Mouse (Mus musculus) stomach, embryonic 14.5 days (tissue): ENCODE results near the gene Cd46. TPM values are rescaled to one million over a fixed set of nuclear protein-coding genes. Genes with fewer than 3 reads are reported as not detected.

Source experiments
- ATAC-seq: fragments of 200-750 bp; cut with Nextera tagmentation; 2 replicates; pipeline ENCODE4 v1.8.0; 2017; ENCODE audit warnings: low read depth, moderate TSS enrichment; ENCODE audit not compliant: insufficient number of reproducible peaks, insufficient read depth, low FRiP score
- H3K27ac ChIP-seq: fragments of 300-500 bp; sonication (generic); 2 replicates; pipeline ENCODE4 v1.5.1; 2014; ENCODE audit warnings: mild to moderate bottlenecking, low read length, moderate library complexity, mixed read lengths
- H3K27me3 ChIP-seq: fragments of 300-500 bp; sonication (generic); 2 replicates; pipeline ENCODE4 v1.6.1; 2014; ENCODE audit warnings: low read length, control low read depth, mixed read lengths; ENCODE audit not compliant: control insufficient read depth, insufficient read depth
- H3K36me3 ChIP-seq: fragments of 300-500 bp; sonication (generic); 2 replicates; pipeline ENCODE4 v1.6.1; 2014; ENCODE audit warnings: mild to moderate bottlenecking, control low read depth, low read length, moderate library complexity, mixed read lengths; ENCODE audit not compliant: control insufficient read depth, insufficient read depth
- H3K4me1 ChIP-seq: fragments of 300-500 bp; sonication (generic); 2 replicates; pipeline ENCODE4 v1.6.1; 2014; ENCODE audit warnings: low read length, control low read depth, mixed read lengths; ENCODE audit not compliant: control insufficient read depth, insufficient read depth
- H3K4me2 ChIP-seq: fragments of 300-500 bp; sonication (generic); replicated peaks from 2 replicates; pipeline ENCODE4 v1.6.1; 2014; ENCODE audit warnings: low read depth, low read length, control low read depth
- H3K4me3 ChIP-seq: fragments of 300-500 bp; sonication (generic); 2 replicates; pipeline ENCODE4 v1.5.1; 2014; ENCODE audit warnings: low read depth, low read length, control low read depth
- H3K9ac ChIP-seq: fragments of 300-500 bp; sonication (generic); replicated peaks from 2 replicates; pipeline ENCODE4 v1.6.1; 2014; ENCODE audit warnings: low read depth, mild to moderate bottlenecking, control low read depth, low read length, moderate library complexity, mixed read lengths
- H3K9me3 ChIP-seq: fragments of 300-500 bp; sonication (generic); 2 replicates; pipeline ENCODE4 v1.6.1; 2016; ENCODE audit warnings: low read depth, low read length, control low read depth; ENCODE audit not compliant: control insufficient read depth
- WGBS: fragments of 180-500 bp; shearing (Covaris S2); extraction: QIAGEN DNeasy Blood & Tissue Kit; methylation state at CpG from one replicate; pipeline ENCODE4 v1.1.7; 2014; 5-methylcytosine and 5-hydroxymethylcytosine counted together
- polyA plus RNA-seq: library from polyadenylated mRNA; unstranded; fragments of >200 nt; fragmentation: Nextera tagmentation; extraction: Ambion mirVana; gene quantifications from 2 replicates; pipeline ENCODE4 v1.2.1, GENCODE M21; 2014

Cd46 gene
- 1.9 and 2.2 TPM in 2 replicates for polyA plus RNA-seq

- peak within 1 kb of the TSS; percentile 45 for H3K4me2 ChIP-seq
- H3K9me3 ChIP-seq, result no peaks in the 10 kb centered on the region
- ATAC-seq, result peak; percentile 97
- H3K4me1 ChIP-seq, result peaks cover 3% of the 10 kb centered on the region; the same call in 1 of the 2 replicates
- H3K9ac ChIP-seq, result no peak within 1 kb of the TSS; the same call in 1 of the 2 replicates
- peak within 1 kb of the TSS; percentile 31 for H3K4me3 ChIP-seq
- no peaks in the 10 kb centered on the region; the same call in 1 of the 2 replicates for H3K36me3 ChIP-seq
- H3K27ac ChIP-seq, result no peak within 1 kb of the TSS
- 2% methylated on average over 14 of the region's 14 CpGs for WGBS
- no peaks in the 10 kb centered on the region for H3K27me3 ChIP-seq
Measured at GRCm38 (mm10) chr1:195092220-195092720, at the start of gene Cd46. TSS of gene Cd46 (minus strand) at chr1:195092249.

- no peak overlapping the region for H3K9ac ChIP-seq
- 36% methylated on average over 3 of the region's 3 CpGs for WGBS
- peaks cover 4% of the 10 kb centered on the region for H3K36me3 ChIP-seq
- peak overlapping the region; percentile 98; the same call in 1 of the 2 replicates for H3K27ac ChIP-seq
- H3K4me3 ChIP-seq, result peak overlapping the region; percentile 60; the same call in 1 of the 2 replicates
- H3K4me1 ChIP-seq, result no peaks in the 10 kb centered on the region
- H3K9me3 ChIP-seq, result no peaks in the 10 kb centered on the region
- no peaks in the 10 kb centered on the region for H3K27me3 ChIP-seq
- ATAC-seq, result no peak
- H3K4me2 ChIP-seq, result peak overlapping the region; percentile 65
Measured at GRCm38 (mm10) chr1:195132070-195132469, 40.0 kb upstream of the Cd46 start.

- no peak for ATAC-seq
- WGBS, result 23% methylated on average over 4 of the region's 4 CpGs
- H3K9ac ChIP-seq, result no peak overlapping the region; the same call in 1 of the 2 replicates
Measured at GRCm38 (mm10) chr1:195131675-195132015, 39.6 kb upstream of the Cd46 start.

GRCm38 (mm10) chr1:195130953-195131674, 39.1 kb upstream of the Cd46 start, which contains the start of gene Cr1l:
TSS of gene Cr1l (minus strand) at chr1:195131586.
- Histone ChIP-seq H3K27ac (peak within 1 kb of the TSS; percentile 98), H3K4me2 (peak within 1 kb of the TSS; percentile 65), H3K27me3 (no peaks in the 10 kb centered on the region), H3K4me1 (no peaks in the 10 kb centered on the region), H3K36me3 (peaks cover 4% of the 10 kb centered on the region), H3K9ac (peak within 1 kb of the TSS; percentile 88), H3K9me3 (no peaks in the 10 kb centered on the region), H3K4me3 (peak within 1 kb of the TSS; percentile 60)
- ATAC-seq, result peak; percentile 99
- WGBS, result under 1% methylated on average over 31 of the region's 31 CpGs

More at GRCm38 (mm10) chr1:195131675-195132015, 39.6 kb upstream of the Cd46 start:
- Histone ChIP-seq H3K4me2 (peak overlapping the region; percentile 65), H3K27me3 (no peaks in the 10 kb centered on the region), H3K9me3 (no peaks in the 10 kb centered on the region), H3K36me3 (peaks cover 4% of the 10 kb centered on the region), H3K27ac (peak overlapping the region; percentile 98), H3K4me3 (peak overlapping the region; percentile 60), H3K4me1 (no peaks in the 10 kb centered on the region)

GRCm38 (mm10) chr1:195130479-195130878, 38.4 kb upstream of the Cd46 start:
- Histone ChIP-seq H3K4me2 (peak overlapping the region; percentile 65), H3K36me3 (peaks cover 4% of the 10 kb centered on the region), H3K9me3 (no peaks in the 10 kb centered on the region), H3K9ac (peak overlapping the region; percentile 88; the same call in 1 of the 2 replicates), H3K27ac (peak overlapping the region; percentile 98; the same call in 1 of the 2 replicates), H3K27me3 (no peaks in the 10 kb centered on the region), H3K4me3 (peak overlapping the region; percentile 60), H3K4me1 (no peaks in the 10 kb centered on the region)
- no peak for ATAC-seq
- 21% methylated on average over 2 of the region's 2 CpGs for WGBS

- ATAC-seq, result no peak
- Histone ChIP-seq H3K27me3 (no peaks in the 10 kb centered on the region), H3K4me3 (no peak overlapping the region), H3K27ac (no peak overlapping the region), H3K9me3 (no peaks in the 10 kb centered on the region), H3K36me3 (peaks cover 6% of the 10 kb centered on the region), H3K9ac (no peak overlapping the region), H3K4me2 (peak overlapping the region; percentile 20; the same call in 1 of the 2 replicates), H3K4me1 (no peaks in the 10 kb centered on the region)
- WGBS, result 77% methylated on average over 1 of the region's 1 CpGs
Measured at GRCm38 (mm10) chr1:195129867-195130266, 37.8 kb upstream of the Cd46 start.

GRCm38 (mm10) chr1:195114414-195114813, 22.4 kb upstream of the Cd46 start:
- Histone ChIP-seq H3K9me3 (no peaks in the 10 kb centered on the region), H3K4me1 (no peaks in the 10 kb centered on the region), H3K27ac (no peak overlapping the region), H3K36me3 (peaks cover 25% of the 10 kb centered on the region), H3K4me2 (no peak overlapping the region), H3K4me3 (no peak overlapping the region), H3K27me3 (no peaks in the 10 kb centered on the region), H3K9ac (no peak overlapping the region)
- peak; percentile 65; the same call in 1 of the 2 replicates for ATAC-seq
- WGBS, result 95% methylated on average over 1 of the region's 1 CpGs

GRCm38 (mm10) chr1:195113621-195114020, 21.6 kb upstream of the Cd46 start:
- Histone ChIP-seq H3K9ac (no peak overlapping the region), H3K4me2 (no peak overlapping the region), H3K27me3 (no peaks in the 10 kb centered on the region), H3K36me3 (peaks cover 25% of the 10 kb centered on the region), H3K4me1 (no peaks in the 10 kb centered on the region), H3K9me3 (no peaks in the 10 kb centered on the region), H3K4me3 (no peak overlapping the region), H3K27ac (no peak overlapping the region)
- ATAC-seq, result peak; percentile 28; the same call in 1 of the 2 replicates
- 90% methylated on average over 4 of the region's 4 CpGs for WGBS
